Mouse (Mus musculus) hindbrain, embryonic 14.5 days (tissue): Measurements from ENCODE around the gene Trp53rkb. TPM values are rescaled to one million over a fixed set of nuclear protein-coding genes. Genes with fewer than 3 reads are reported as not detected.

ENCODE experiments used
- ATAC-seq: fragments of 200-750 bp; cut with Nextera tagmentation; 2 replicates; pipeline ENCODE4 v1.8.0; 2017; ENCODE audit warnings: moderate number of reproducible peaks, mild to moderate bottlenecking, moderate TSS enrichment, moderate library complexity; ENCODE audit not compliant: low FRiP score
- DNase-seq: peaks from one replicate; pipeline ENCODE4 v3.0.0-alpha.2; 2015; ENCODE audit warnings: low spot score
- H3K27ac ChIP-seq: fragments of 300-500 bp; sonication (generic); 2 replicates; pipeline ENCODE4 v1.5.1; 2014; ENCODE audit warnings: mild to moderate bottlenecking, moderate library complexity
- H3K27me3 ChIP-seq: fragments of 300-500 bp; sonication (generic); 2 replicates; pipeline ENCODE4 v1.6.1; 2014; ENCODE audit warnings: mild to moderate bottlenecking, low read length, mixed read lengths; ENCODE audit not compliant: control insufficient read depth, insufficient read depth
- H3K36me3 ChIP-seq: fragments of 300-500 bp; sonication (generic); replicated peaks from 2 replicates; pipeline ENCODE4 v1.6.1; 2014; ENCODE audit not compliant: control insufficient read depth, insufficient read depth
- H3K4me1 ChIP-seq: fragments of 300-500 bp; sonication (generic); replicated peaks from 2 replicates; pipeline ENCODE4 v1.6.1; 2014; ENCODE audit warnings: antibody characterized with exemption, low read length, mixed read lengths; ENCODE audit not compliant: control insufficient read depth, insufficient read depth
- H3K4me2 ChIP-seq: fragments of 300-500 bp; sonication (generic); replicated peaks from 2 replicates; pipeline ENCODE4 v1.6.1; 2014; ENCODE audit warnings: mild to moderate bottlenecking, moderate library complexity
- H3K4me3 ChIP-seq: fragments of 300-500 bp; sonication (generic); replicated peaks from 2 replicates; pipeline ENCODE4 v1.5.1; 2014; ENCODE audit warnings: mild to moderate bottlenecking, low read length
- H3K9ac ChIP-seq: fragments of 300-500 bp; sonication (generic); 2 replicates; pipeline ENCODE4 v1.6.1; 2014
- H3K9me3 ChIP-seq: fragments of 300-500 bp; sonication (generic); 2 replicates; pipeline ENCODE4 v1.6.1; 2016; ENCODE audit warnings: low read length; ENCODE audit not compliant: control insufficient read depth
- WGBS: fragments of 180-500 bp; shearing (Covaris S2); extraction: QIAGEN DNeasy Blood & Tissue Kit; methylation state at CpG from one replicate; pipeline ENCODE4 v1.1.7; 2014; 5-methylcytosine and 5-hydroxymethylcytosine counted together
- polyA plus RNA-seq: library from polyadenylated mRNA; unstranded; fragments of >200 nt; fragmentation: Nextera tagmentation; extraction: Ambion mirVana; gene quantifications from 2 replicates; pipeline ENCODE4 v1.2.1, GENCODE M21; 2014

Trp53rkb gene
- polyA plus RNA-seq, 1 experiment from 2014 or later: 9.7 TPM

- no peaks in the 10 kb centered on the region for H3K27me3 ChIP-seq
- no peak overlapping the region for H3K9ac ChIP-seq
- H3K36me3 ChIP-seq: no peaks in the 10 kb centered on the region
- WGBS: 81% methylated on average over 10 of the region's 10 CpGs
- H3K4me1 ChIP-seq: no peaks in the 10 kb centered on the region
- no peak for ATAC-seq
- no peak overlapping the region for H3K27ac ChIP-seq
- H3K4me2 ChIP-seq: no peak overlapping the region
- DNase-seq: no peak
- no peak overlapping the region for H3K4me3 ChIP-seq
- no peaks in the 10 kb centered on the region for H3K9me3 ChIP-seq
Measured at GRCm38 (mm10) chr2:166822119-166822826, 29.9 kb downstream of the Trp53rkb start.

- no peaks in the 10 kb centered on the region for H3K27me3 ChIP-seq
- WGBS: 74% methylated on average over 2 of the region's 2 CpGs
- DNase-seq (no peak), ATAC-seq (no peak)
- H3K36me3 ChIP-seq: no peaks in the 10 kb centered on the region
- no peak overlapping the region for H3K9ac ChIP-seq
- H3K9me3 ChIP-seq: no peaks in the 10 kb centered on the region
- no peak overlapping the region for H3K4me3 ChIP-seq
- no peak overlapping the region for H3K4me2 ChIP-seq
- H3K27ac ChIP-seq: no peak overlapping the region
- no peaks in the 10 kb centered on the region for H3K4me1 ChIP-seq
Measured at GRCm38 (mm10) chr2:166822901-166823300, 30.6 kb downstream of the Trp53rkb start.

GRCm38 (mm10) chr2:166824386-166824785 is 32.1 kb downstream of the Trp53rkb start:
- 91% methylated on average over 5 of the region's 5 CpGs for WGBS
- H3K4me3 ChIP-seq: no peak overlapping the region
- H3K4me2 ChIP-seq: no peak overlapping the region
- H3K36me3 ChIP-seq: no peaks in the 10 kb centered on the region
- no peaks in the 10 kb centered on the region for H3K9me3 ChIP-seq
- DNase-seq (no peak), ATAC-seq (no peak)
- H3K27me3 ChIP-seq: no peaks in the 10 kb centered on the region
- no peak overlapping the region for H3K27ac ChIP-seq
- no peak overlapping the region for H3K9ac ChIP-seq
- no peaks in the 10 kb centered on the region for H3K4me1 ChIP-seq

GRCm38 (mm10) chr2:166824998-166825397 is 32.7 kb downstream of the Trp53rkb start:
- DNase-seq: no peak
- H3K36me3 ChIP-seq: no peaks in the 10 kb centered on the region
- H3K9me3 ChIP-seq: no peaks in the 10 kb centered on the region
- H3K4me2 ChIP-seq: no peak overlapping the region
- H3K27ac ChIP-seq: no peak overlapping the region
- WGBS: 97% methylated on average over 5 of the region's 5 CpGs
- no peak overlapping the region for H3K9ac ChIP-seq
- no peak overlapping the region for H3K4me3 ChIP-seq
- H3K4me1 ChIP-seq: no peaks in the 10 kb centered on the region
- H3K27me3 ChIP-seq: no peaks in the 10 kb centered on the region
- no peak for ATAC-seq

GRCm38 (mm10) chr2:166826491-166827224 is 34.3 kb downstream of the Trp53rkb start:
- DNase-seq: no peak
- no peak overlapping the region for H3K4me3 ChIP-seq
- ATAC-seq: no peak
- no peaks in the 10 kb centered on the region for H3K4me1 ChIP-seq
- WGBS: 92% methylated on average over 8 of the region's 8 CpGs
- H3K4me2 ChIP-seq: no peak overlapping the region
- no peak overlapping the region for H3K9ac ChIP-seq
- H3K27ac ChIP-seq: no peak overlapping the region
- no peaks in the 10 kb centered on the region for H3K36me3 ChIP-seq
- no peaks in the 10 kb centered on the region for H3K27me3 ChIP-seq
- H3K9me3 ChIP-seq: no peaks in the 10 kb centered on the region

- no peak overlapping the region for H3K9ac ChIP-seq
- DNase-seq (no peak), ATAC-seq (no peak)
- no peaks in the 10 kb centered on the region for H3K9me3 ChIP-seq
- H3K36me3 ChIP-seq: no peaks in the 10 kb centered on the region
- H3K4me2 ChIP-seq: no peak overlapping the region
- H3K4me1 ChIP-seq: no peaks in the 10 kb centered on the region
- 92% methylated on average over 12 of the region's 12 CpGs for WGBS
- no peak overlapping the region for H3K27ac ChIP-seq
- H3K27me3 ChIP-seq: no peaks in the 10 kb centered on the region
- no peak overlapping the region for H3K4me3 ChIP-seq
Measured at GRCm38 (mm10) chr2:166828306-166828705, 36.0 kb downstream of the Trp53rkb start.

GRCm38 (mm10) chr2:166830350-166830749 is 38.0 kb downstream of the Trp53rkb start:
- H3K27ac ChIP-seq: no peak overlapping the region
- no peak overlapping the region for H3K9ac ChIP-seq
- ATAC-seq (no peak), DNase-seq (no peak)
- H3K9me3 ChIP-seq: no peaks in the 10 kb centered on the region
- H3K4me3 ChIP-seq: no peak overlapping the region
- no peaks in the 10 kb centered on the region for H3K36me3 ChIP-seq
- WGBS: 90% methylated on average over 5 of the region's 5 CpGs
- no peaks in the 10 kb centered on the region for H3K27me3 ChIP-seq
- H3K4me2 ChIP-seq: no peak overlapping the region
- no peaks in the 10 kb centered on the region for H3K4me1 ChIP-seq

- H3K27ac ChIP-seq: no peak overlapping the region
- H3K4me2 ChIP-seq: no peak overlapping the region
- ATAC-seq: no peak
- no peak for DNase-seq
- no peak overlapping the region for H3K4me3 ChIP-seq
- no peaks in the 10 kb centered on the region for H3K27me3 ChIP-seq
- no peaks in the 10 kb centered on the region for H3K4me1 ChIP-seq
- 93% methylated on average over 2 of the region's 2 CpGs for WGBS
- H3K9ac ChIP-seq: no peak overlapping the region
- no peaks in the 10 kb centered on the region for H3K9me3 ChIP-seq
- peaks cover 17% of the 10 kb centered on the region; the same call in 1 of the 2 replicates for H3K36me3 ChIP-seq
Measured at GRCm38 (mm10) chr2:166834091-166834490, 41.8 kb downstream of the Trp53rkb start.

GRCm38 (mm10) chr2:166834796-166835195 is 42.5 kb downstream of the Trp53rkb start:
- Histone ChIP-seq H3K36me3 (peaks cover 17% of the 10 kb centered on the region; the same call in 1 of the 2 replicates), H3K4me1 (no peaks in the 10 kb centered on the region), H3K27ac (no peak overlapping the region), H3K4me3 (no peak overlapping the region), H3K9me3 (no peaks in the 10 kb centered on the region), H3K27me3 (no peaks in the 10 kb centered on the region), H3K9ac (no peak overlapping the region), H3K4me2 (no peak overlapping the region)
- DNase-seq: no peak
- ATAC-seq: no peak
- 92% methylated on average over 4 of the region's 4 CpGs for WGBS
